Mouse (Mus musculus): ENCODE results near the gene Ngef.
A peak's percentile ranks its signal among the peaks of the same experiment; 100 is the strongest.

Ngef gene

DNA sequence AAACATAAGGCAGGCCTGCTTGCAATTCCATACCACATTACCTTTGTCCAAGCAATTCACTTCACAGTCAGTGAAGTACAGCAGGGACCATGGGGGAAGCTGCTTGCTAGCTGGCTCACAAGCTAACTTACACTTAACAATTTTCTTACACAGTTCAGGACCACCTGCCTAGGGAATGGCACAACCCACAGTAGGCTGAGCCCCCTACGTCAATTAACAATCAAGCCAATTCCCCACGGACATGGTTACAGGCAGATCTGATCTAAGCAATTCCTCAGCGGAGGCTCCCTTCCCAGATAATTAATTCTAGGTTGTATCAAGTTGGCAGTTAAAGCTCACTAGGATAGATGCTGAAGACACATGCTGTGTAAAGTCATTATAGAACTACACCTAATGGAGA lies 10.7 kb downstream of the Ngef start:
- no peak for DNase-seq

GRCm38 (mm10) chr1:87553586-87553985 lies 20.1 kb downstream of the Ngef start:
- DNase-seq, result no peak

DNA sequence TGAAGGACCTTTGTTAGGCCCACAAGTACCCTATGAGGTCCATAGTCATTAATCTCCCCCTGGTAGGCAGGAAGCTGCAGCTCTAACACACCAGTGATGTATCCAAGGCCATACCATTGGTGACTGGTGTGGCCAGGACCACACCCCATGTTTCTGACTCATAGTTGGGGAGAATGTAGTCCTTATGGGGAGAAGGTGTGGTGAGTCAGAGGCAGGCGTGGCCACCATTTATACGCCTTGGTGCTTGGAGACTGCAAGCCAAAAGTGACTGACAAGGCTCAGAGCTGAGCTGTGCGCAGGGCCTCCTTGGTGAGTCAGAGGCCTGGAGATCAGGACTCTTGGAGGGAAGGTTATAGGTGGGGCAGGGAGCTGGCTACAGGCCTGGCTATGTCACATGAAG lies 22.7 kb downstream of the Ngef start:
- DNase-seq, result no peak

GRCm38 (mm10) chr1:87541614-87542013 lies 32.1 kb downstream of the Ngef start:
- peak; percentile 30 to 47 for DNase-seq

GRCm38 (mm10) chr1:87537008-87537407 lies 36.7 kb downstream of the Ngef start:
- DNase-seq, result no peak

GRCm38 (mm10) chr1:87534118-87534517 lies 39.6 kb downstream of the Ngef start:
- no peak for DNase-seq

GRCm38 (mm10) chr1:87532346-87532745 lies 41.3 kb downstream of the Ngef start:
- no peak for DNase-seq

DNA sequence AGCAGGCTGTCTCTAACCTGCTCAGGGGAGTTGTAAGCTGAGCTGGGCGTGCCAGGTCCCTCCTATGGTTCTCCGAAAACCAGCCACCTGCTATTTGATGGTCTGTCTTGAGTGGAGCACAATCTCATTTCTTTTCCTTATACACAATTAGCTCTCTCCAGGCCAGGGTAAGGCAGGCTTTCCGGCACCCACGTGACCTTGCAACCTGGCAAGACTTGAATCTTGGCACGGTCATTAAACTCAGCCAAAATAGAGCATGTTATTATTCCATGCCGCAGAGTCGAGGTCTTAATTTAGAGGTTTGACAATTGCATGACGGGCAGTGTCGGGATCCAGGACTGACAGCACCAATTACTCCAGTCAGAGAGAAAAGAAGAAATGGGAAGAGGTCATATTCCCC lies 46.5 kb downstream of the Ngef start:
- peak; percentile 29 to 36 for DNase-seq

GRCm38 (mm10) chr1:87525041-87525440 lies 48.6 kb downstream of the Ngef start:
- DNase-seq, result no peak

GRCm38 (mm10) chr1:87521523-87521922 lies 52.1 kb downstream of the Ngef start:
- DNase-seq, result no peak

GRCm38 (mm10) chr1:87520467-87520866 lies 53.2 kb downstream of the Ngef start:
- DNase-seq, result no peak

- DNase-seq, result no peak
Measured at GRCm38 (mm10) chr1:87510845-87511244, 62.8 kb downstream of the Ngef start.

- DNase-seq, result peak in 1 of 2 experiments; percentile 68
Measured at GRCm38 (mm10) chr1:87510166-87510691, 63.4 kb downstream of the Ngef start.

DNA sequence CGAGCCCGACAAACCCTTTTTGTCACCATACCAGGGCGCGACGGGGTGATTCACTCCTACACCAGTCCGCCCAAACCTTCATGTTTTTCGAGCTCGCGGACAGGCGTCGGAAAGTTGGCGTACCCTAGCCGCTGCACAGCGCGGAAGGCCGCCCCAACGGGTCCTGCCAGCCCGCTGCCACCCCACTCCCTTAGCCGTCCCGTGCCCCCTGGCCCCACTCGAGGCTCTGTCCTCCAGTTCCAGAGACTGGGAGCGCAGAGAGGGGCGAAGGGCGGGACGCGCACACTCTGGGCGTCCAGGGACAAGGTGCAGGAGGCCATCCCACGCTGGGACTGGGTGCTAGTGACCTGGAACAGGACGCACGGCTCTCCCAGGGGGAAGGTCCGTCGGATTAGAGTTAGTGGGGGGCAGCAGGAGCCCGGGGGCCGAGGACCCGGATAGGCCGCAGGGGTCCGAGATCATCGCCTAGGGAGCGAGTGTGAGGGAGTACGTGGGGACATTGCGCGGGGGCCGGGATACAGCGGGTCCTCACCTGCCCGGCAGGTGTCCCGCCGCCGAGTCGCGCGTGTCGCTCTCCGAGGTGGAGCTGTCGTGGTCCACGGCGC lies 64.0 kb downstream of the Ngef start, which contains the start of gene Neu2:
Gene Neu2 (plus strand): TSS at position 329 of the 605 bp plus-strand sequence.
- DNase-seq, result peak in 1 of 2 experiments; percentile 37

DNA sequence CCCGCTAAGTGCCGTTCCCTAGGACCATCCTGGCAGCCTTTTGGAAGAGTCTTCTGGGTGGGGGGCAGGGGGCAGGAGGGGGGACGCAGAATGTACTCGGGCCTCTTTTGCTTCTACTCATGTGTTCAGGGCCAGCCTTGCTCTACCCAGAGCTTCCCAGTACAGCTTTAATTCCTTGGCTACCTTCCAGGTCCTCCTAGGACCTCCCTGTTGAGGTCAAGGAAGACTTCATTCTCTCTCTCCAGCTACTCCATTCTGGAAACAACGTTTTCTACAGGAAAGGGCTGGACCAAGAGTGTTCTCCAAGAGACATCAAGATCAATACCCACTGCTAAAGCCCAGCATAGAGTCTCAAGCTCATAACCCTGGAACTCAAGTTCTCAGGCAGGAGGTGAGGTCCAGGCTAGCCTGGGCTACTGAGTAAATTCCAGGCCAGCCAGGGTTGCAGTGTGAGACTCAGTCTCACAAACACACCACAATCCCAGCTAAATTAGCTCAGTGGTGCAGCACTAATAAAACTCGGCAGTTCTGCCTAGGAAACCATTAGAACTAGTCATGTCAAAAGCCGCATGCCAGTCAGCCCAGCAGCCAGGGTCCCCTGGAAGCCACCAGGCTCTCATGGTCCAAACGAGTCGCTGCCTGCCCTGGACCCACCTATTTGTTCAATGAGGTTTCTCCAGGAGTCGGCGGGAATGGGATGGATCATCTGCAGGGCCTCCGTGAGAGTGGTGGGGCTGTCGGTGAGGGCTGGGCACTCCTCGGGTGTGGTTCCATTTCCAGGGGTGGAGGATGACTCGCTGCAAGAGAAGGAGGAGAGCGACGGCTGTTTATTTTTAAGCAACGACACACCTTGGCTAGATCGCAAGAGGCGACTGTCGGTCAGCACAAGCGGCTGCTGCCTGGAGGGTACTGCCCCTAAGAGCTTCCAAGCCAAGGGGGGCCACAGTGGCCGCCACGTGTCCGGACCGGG lies 64.8 kb downstream of the Ngef start:
- peak in 1 of 2 experiments; percentile 10 for DNase-seq

GRCm38 (mm10) chr1:87507857-87508256 lies 65.8 kb downstream of the Ngef start:
- no peak for DNase-seq

- DNase-seq, result no peak
Measured at GRCm38 (mm10) chr1:87505524-87505923, 68.1 kb downstream of the Ngef start.

GRCm38 (mm10) chr1:87493542-87493941 lies 80.1 kb downstream of the Ngef start:
- DNase-seq, result no peak

GRCm38 (mm10) chr1:87492285-87492684 lies 81.4 kb downstream of the Ngef start:
- DNase-seq, result no peak

- peak; percentile 88 to 94 for DNase-seq
Measured at GRCm38 (mm10) chr1:87486386-87486785, 87.3 kb downstream of the Ngef start.

- DNase-seq, result peak; percentile 45 to 55
Measured at GRCm38 (mm10) chr1:87482546-87482945, 91.1 kb downstream of the Ngef start.

- peak in 1 of 2 experiments; percentile 17 for DNase-seq
Measured at GRCm38 (mm10) chr1:87475076-87475895, 98.4 kb downstream of the Ngef start.

DNA sequence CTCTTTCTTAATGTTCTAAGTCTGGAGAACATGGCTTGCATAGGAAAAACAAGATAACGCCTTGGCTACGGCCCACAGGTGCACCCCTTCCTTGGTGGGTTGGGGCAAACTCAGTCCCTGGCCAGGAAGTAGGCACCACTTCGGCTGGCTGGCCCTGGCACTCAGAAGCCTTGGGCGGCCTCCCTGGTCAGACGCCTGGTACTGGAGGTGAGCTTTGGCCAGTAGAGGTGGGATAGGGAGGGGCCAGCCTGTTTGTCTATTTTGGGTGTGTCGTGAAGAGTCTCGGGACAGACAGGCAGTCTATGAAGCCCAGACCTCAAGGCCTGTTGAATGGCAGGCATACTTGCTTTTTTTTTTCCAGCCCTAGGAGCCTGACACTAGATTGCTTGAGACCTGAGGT lies 101.1 kb downstream of the Ngef start:
- peak; percentile 18 to 46 for DNase-seq

All from cerebellum, adult 18-20 months (tissue).